Mouse (Mus musculus) kidney, adult 2 months (tissue): ENCODE results near the gene Pxn.

Experiments
- CTCF ChIP-seq: fragments of 200-500 bp; conservative IDR thresholded peaks from 2 replicates; pipeline ENCODE4 v1.5.1; 2011; ENCODE audit warnings: low read depth, mild to moderate bottlenecking, control low read depth, low read length, moderate library complexity, mixed read lengths; ENCODE audit not compliant: insufficient read depth, insufficient read length
- POLR2A ChIP-seq: fragments of 200-500 bp; IDR thresholded peaks from one replicate; pipeline ENCODE4 v1.6.1; 2011; ENCODE audit warnings: low read depth, low read length, control low read depth

DNA sequence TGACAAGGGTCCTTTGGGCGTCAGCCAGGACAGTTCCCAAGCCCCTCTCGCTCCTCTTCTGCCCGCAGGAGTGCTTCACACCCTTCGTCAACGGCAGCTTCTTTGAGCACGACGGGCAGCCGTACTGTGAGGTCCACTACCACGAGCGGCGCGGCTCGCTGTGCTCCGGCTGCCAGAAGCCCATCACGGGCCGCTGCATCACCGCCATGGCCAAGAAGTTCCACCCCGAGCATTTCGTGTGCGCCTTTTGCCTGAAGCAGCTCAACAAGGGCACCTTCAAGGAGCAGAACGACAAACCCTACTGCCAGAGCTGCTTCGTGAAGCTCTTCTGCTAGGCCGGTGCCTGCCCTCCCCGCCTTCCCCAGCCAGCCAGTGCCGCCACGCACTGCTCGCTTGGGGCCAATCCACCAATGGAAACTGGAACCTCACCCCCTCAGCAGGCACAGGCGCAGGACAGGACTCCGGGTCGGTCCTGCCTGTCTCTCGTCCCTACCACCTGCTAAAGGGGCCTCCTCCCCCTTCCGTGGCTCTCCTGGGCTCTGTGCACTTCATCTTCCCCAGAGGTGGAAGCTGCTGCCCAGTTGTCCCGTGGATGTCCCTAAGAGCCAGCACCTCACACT is 47.4 kb downstream of the Pxn start:
- TF ChIP-seq POLR2A: no peak
- no peak for TF ChIP-seq CTCF
